Mouse (Mus musculus): ENCODE data around the gene Terb1. TPM values are rescaled to one million over a fixed set of nuclear protein-coding genes. Genes with fewer than 3 reads are reported as not detected.

Terb1 gene
- polyA plus RNA-seq, 1 experiment from 2014 or later, result 0.41 TPM

DNA sequence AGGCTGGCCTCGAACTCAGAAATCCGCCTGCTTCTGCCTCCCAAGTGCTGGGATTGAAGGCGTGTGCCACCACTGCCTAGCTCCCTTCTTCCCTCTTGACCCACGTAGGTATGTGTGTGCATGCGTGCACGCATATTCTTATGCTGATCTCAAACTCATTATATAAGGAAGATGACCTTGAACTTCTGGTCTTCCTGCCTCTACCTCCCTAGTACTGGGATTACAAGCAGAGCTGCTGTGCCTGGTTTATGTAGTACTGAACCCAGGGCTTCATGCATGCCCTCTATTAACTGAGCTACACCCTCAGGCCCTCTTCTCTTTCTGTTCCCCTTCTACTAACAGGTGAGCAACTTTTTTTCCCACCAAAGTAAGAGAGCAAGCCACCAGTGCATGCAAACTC, 77.1 kb downstream of the Terb1 start:
- Histone ChIP-seq H3K4me2 (replicated peaks) (no peak overlapping the region), H3K4me1 (replicated peaks) (0 out of 2 replicates have a peak, but pooled peaks cover 4% of the 10 kb centered on the region), H3K9ac (no peak overlapping the region), H3K27ac (no peak overlapping the region), H3K9me3 (no peaks in the 10 kb centered on the region), H3K4me3 (replicated peaks) (no peak overlapping the region), H3K27me3 (replicated peaks) (no peaks in the 10 kb centered on the region), H3K36me3 (peaks cover 46% of the 10 kb centered on the region)
- WGBS, result over 99% methylated on average over 6 of the region's 6 CpGs
- no peak for ATAC-seq

DNA sequence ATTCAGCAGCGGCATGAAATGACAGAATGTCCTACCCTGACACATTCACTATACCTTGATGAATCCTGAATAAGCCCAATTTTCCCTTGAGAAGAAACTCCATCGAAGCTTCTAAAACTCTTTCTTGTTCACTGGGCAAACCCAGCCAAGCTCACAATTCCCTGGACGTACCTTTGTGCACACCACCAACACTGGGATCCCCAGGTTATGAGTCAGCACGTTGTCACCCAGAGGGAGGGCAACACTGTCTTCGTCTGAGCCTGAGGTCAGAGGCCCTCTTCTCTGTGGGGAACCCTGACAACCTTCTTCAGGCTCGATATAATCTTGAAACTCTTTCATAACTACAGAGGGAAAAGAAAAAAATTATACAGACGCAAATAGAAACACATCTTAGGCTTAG, 79.5 kb downstream of the Terb1 start:
- ATAC-seq, result no peak
- H3K4me2 ChIP-seq (replicated peaks), result no peak overlapping the region
- WGBS, result 92% methylated on average over 7 of the region's 7 CpGs
- no peaks in the 10 kb centered on the region for H3K27me3 ChIP-seq (replicated peaks)
- H3K36me3 ChIP-seq, result peaks cover 51% of the 10 kb centered on the region
- no peak overlapping the region for H3K9ac ChIP-seq
- H3K4me3 ChIP-seq (replicated peaks), result no peak overlapping the region
- H3K9me3 ChIP-seq, result no peaks in the 10 kb centered on the region
- H3K27ac ChIP-seq, result no peak overlapping the region
- H3K4me1 ChIP-seq (replicated peaks), result no peaks in the 10 kb centered on the region

DNA sequence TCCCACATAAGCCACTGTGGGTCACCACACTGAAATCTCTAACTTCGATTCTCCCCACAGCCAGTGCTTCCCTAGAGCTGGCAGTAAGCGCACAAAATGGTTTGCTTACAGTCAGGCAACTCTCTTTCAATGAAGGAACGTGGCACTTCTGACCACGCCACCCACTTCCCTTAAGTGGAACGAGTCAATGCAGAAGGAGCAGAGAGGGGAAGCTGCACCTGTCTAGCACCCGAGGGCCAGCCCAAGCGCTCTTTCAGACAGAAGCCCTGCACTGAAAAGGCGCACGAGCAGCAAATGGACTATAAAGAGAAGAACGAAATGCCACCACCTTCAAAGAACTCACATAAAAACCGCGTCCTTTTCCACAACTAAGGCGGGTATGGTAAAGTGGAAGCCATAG, 82.0 kb downstream of the Terb1 start:
- no peak for ATAC-seq
- Histone ChIP-seq H3K9ac (no peak overlapping the region), H3K4me3 (replicated peaks) (no peak overlapping the region), H3K27ac (no peak overlapping the region), H3K36me3 (peaks cover 56% of the 10 kb centered on the region), H3K9me3 (no peaks in the 10 kb centered on the region), H3K4me2 (replicated peaks) (no peak overlapping the region), H3K27me3 (replicated peaks) (no peaks in the 10 kb centered on the region), H3K4me1 (replicated peaks) (no peaks in the 10 kb centered on the region)
- WGBS, result 93% methylated on average over 13 of the region's 13 CpGs

GRCm38 (mm10) chr8:104422313-104422712, 87.4 kb downstream of the Terb1 start:
- H3K27me3 ChIP-seq (replicated peaks), result no peaks in the 10 kb centered on the region
- peaks cover 54% of the 10 kb centered on the region for H3K36me3 ChIP-seq
- H3K9me3 ChIP-seq, result no peaks in the 10 kb centered on the region
- WGBS, result 88% methylated on average over 6 of the region's 6 CpGs
- H3K4me3 ChIP-seq (replicated peaks), result no peak overlapping the region
- H3K9ac ChIP-seq, result no peak overlapping the region
- no peak overlapping the region for H3K4me2 ChIP-seq (replicated peaks)
- no peak overlapping the region for H3K27ac ChIP-seq
- no peak for ATAC-seq
- no peaks in the 10 kb centered on the region for H3K4me1 ChIP-seq (replicated peaks)

DNA sequence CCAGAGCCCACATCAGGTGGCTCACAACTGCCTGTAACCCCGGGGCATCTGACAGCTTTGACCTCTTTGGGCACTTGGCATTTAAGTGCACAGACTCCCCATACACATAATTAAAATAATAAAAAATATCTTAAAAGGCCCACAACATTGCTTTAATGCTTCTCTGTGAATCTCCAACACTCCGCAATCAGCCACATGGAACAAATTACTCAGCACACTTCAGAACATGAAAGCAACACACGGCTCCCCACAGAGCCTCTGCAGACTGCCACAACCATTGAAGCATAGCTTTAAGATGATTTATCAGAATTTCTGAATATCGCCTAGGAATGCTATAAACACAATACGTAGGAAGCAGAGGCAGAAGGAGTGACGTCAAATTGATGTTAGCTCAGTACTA, 93.7 kb downstream of the Terb1 start:
- H3K9me3 ChIP-seq, result no peaks in the 10 kb centered on the region
- WGBS, result 81% methylated on average over 6 of the region's 6 CpGs
- H3K27ac ChIP-seq, result no peak overlapping the region
- no peak overlapping the region for H3K4me3 ChIP-seq (replicated peaks)
- H3K4me2 ChIP-seq (replicated peaks), result no peak overlapping the region
- H3K36me3 ChIP-seq, result peaks cover 14% of the 10 kb centered on the region
- no peak for ATAC-seq
- peaks cover 10% of the 10 kb centered on the region; the same call in 1 of the 2 replicates for H3K4me1 ChIP-seq (replicated peaks)
- no peak overlapping the region for H3K9ac ChIP-seq
- H3K27me3 ChIP-seq (replicated peaks), result no peaks in the 10 kb centered on the region

DNA sequence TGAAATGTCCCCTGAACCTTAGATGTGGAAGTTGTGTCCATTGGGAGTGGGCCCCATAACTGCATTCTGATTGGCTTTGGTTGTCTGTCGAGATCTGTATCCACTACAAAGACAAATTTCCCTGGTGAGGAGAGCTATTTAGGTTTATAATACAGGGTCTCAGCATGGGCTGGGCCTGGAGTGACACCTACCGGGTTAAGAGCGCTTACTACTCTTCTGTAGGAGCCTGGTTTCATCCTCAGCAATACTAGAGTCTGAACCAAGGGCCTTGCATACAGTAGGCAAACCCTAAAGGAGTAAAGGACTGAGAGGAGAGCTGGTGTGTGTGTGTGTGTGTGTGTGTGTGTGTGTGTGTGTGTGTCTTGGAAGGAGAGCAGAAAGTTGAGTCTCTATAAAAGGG, 95.5 kb downstream of the Terb1 start:
- H3K36me3 ChIP-seq, result peaks cover 9% of the 10 kb centered on the region
- H3K9me3 ChIP-seq, result no peaks in the 10 kb centered on the region
- H3K4me1 ChIP-seq (replicated peaks), result peaks cover 10% of the 10 kb centered on the region; the same call in 1 of the 2 replicates
- ATAC-seq, result 0 out of 2 replicates have a peak, but pooled peaks have one; percentile 24
- no peak overlapping the region for H3K4me2 ChIP-seq (replicated peaks)
- no peak overlapping the region for H3K9ac ChIP-seq
- no peak overlapping the region for H3K4me3 ChIP-seq (replicated peaks)
- H3K27ac ChIP-seq, result no peak overlapping the region
- 66% methylated on average over 3 of the region's 3 CpGs for WGBS
- no peaks in the 10 kb centered on the region for H3K27me3 ChIP-seq (replicated peaks)

GRCm38 (mm10) chr8:104413770-104414169, 95.9 kb downstream of the Terb1 start:
- Histone ChIP-seq H3K4me2 (replicated peaks) (no peak overlapping the region), H3K27me3 (replicated peaks) (no peaks in the 10 kb centered on the region), H3K4me3 (replicated peaks) (no peak overlapping the region), H3K9ac (no peak overlapping the region), H3K27ac (0 out of 2 replicates have a peak overlapping the region, but pooled peaks have one; percentile 13), H3K4me1 (replicated peaks) (peaks cover 10% of the 10 kb centered on the region; the same call in 1 of the 2 replicates), H3K36me3 (peaks cover 9% of the 10 kb centered on the region), H3K9me3 (no peaks in the 10 kb centered on the region)
- WGBS, result 64% methylated on average over 4 of the region's 4 CpGs
- no peak for ATAC-seq

- H3K36me3 ChIP-seq, result peaks cover 5% of the 10 kb centered on the region
Measured at GRCm38 (mm10) chr8:104412805-104413532, 96.7 kb downstream of the Terb1 start.

GRCm38 (mm10) chr8:104411972-104412371, 97.7 kb downstream of the Terb1 start:
- ATAC-seq, result no peak
- WGBS, result 70% methylated on average over 3 of the region's 3 CpGs
- Histone ChIP-seq H3K9me3 (no peaks in the 10 kb centered on the region), H3K4me1 (replicated peaks) (peaks cover 10% of the 10 kb centered on the region; the same call in 1 of the 2 replicates), H3K9ac (no peak overlapping the region), H3K36me3 (no peaks in the 10 kb centered on the region), H3K4me2 (replicated peaks) (no peak overlapping the region), H3K27ac (no peak overlapping the region), H3K4me3 (replicated peaks) (no peak overlapping the region), H3K27me3 (replicated peaks) (no peaks in the 10 kb centered on the region)

More at GRCm38 (mm10) chr8:104412805-104413532, 96.7 kb downstream of the Terb1 start:
- peak; percentile 59 for ATAC-seq
- Histone ChIP-seq H3K4me2 (replicated peaks) (no peak overlapping the region), H3K9me3 (no peaks in the 10 kb centered on the region), H3K27me3 (replicated peaks) (no peaks in the 10 kb centered on the region), H3K27ac (peak overlapping the region; percentile 19; the same call in 1 of the 2 replicates), H3K9ac (no peak overlapping the region), H3K4me3 (replicated peaks) (no peak overlapping the region), H3K4me1 (replicated peaks) (peaks cover 10% of the 10 kb centered on the region; the same call in 1 of the 2 replicates)
- WGBS, result 40% methylated on average over 7 of the region's 7 CpGs

DNA sequence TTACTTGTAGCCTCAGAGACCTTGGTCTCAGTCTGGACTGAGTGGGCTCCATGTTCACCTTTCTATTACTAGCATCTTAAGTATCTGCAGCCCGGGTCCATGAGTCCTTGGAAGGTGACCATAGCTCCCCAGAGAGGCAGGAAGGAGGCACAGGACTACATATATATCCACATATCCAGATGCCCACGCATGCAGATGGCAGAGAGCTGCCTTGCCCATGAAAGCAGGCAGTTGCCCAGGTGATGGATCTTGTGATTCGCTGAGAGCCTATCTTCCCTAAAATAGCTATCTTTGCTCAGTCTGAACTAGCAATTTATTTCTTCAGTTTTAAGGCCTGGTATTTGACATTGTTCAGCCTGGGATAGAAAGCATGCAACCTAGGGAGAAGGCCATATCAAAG, 98.2 kb downstream of the Terb1 start:
- Histone ChIP-seq H3K9ac (no peak overlapping the region), H3K4me3 (replicated peaks) (no peak overlapping the region), H3K27ac (no peak overlapping the region), H3K9me3 (no peaks in the 10 kb centered on the region), H3K36me3 (no peaks in the 10 kb centered on the region), H3K4me1 (replicated peaks) (peaks cover 10% of the 10 kb centered on the region; the same call in 1 of the 2 replicates), H3K27me3 (replicated peaks) (no peaks in the 10 kb centered on the region), H3K4me2 (replicated peaks) (no peak overlapping the region)
- 91% methylated on average over 3 of the region's 3 CpGs for WGBS
- ATAC-seq, result no peak

GRCm38 (mm10) chr8:104410628-104411273, 99.0 kb downstream of the Terb1 start:
- 67% methylated on average over 7 of the region's 7 CpGs for WGBS
- H3K9me3 ChIP-seq, result no peaks in the 10 kb centered on the region
- peaks cover 10% of the 10 kb centered on the region; the same call in 1 of the 2 replicates for H3K4me1 ChIP-seq (replicated peaks)
- H3K36me3 ChIP-seq, result no peaks in the 10 kb centered on the region
- no peak overlapping the region for H3K4me2 ChIP-seq (replicated peaks)
- no peak overlapping the region for H3K9ac ChIP-seq
- ATAC-seq, result no peak
- H3K27ac ChIP-seq, result no peak overlapping the region
- no peak overlapping the region for H3K4me3 ChIP-seq (replicated peaks)
- no peaks in the 10 kb centered on the region for H3K27me3 ChIP-seq (replicated peaks)

DNA sequence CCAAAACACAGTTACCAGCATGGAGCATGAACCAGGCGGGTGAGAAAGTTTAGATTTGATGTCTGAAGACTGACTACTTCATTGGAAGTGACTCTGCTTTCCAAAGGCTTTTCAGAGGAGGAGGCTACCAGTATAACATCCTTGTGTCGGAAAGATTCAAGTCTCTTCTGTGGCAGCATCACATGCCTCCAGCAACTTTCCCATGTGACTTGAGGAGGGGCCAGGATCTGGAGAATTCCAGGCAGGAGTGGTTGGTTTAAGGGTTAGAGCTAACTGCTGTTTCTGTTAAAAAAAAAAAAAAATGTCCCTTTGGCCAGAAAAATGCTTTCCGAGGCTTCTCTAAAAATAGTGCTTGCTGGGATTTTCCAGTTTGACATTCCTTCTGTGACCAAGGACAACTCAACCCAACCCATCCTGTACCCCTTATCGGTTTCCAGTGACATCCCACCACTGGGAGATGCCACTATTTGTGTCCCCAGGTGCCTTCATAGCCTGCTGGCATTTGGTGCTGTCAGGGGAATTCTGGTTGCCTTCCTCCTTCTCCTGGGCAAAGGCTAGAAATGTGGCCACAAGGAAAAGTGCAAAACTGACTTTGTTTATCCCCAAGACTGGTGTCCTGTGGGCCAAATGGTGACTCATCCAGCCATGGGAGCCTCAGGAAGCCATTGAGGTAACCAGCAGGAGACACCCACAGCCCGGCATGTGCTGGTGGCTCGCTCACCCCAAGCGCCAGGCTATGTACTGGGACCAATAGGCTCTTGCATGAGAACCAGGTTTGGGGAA, 101.2 kb downstream of the Terb1 start:
- Histone ChIP-seq H3K9me3 (no peaks in the 10 kb centered on the region), H3K4me2 (replicated peaks) (no peak overlapping the region), H3K4me1 (replicated peaks) (peaks cover 6% of the 10 kb centered on the region), H3K27ac (no peak overlapping the region), H3K4me3 (replicated peaks) (no peak overlapping the region), H3K27me3 (replicated peaks) (no peaks in the 10 kb centered on the region), H3K9ac (no peak overlapping the region), H3K36me3 (no peaks in the 10 kb centered on the region)
- 85% methylated on average over 7 of the region's 7 CpGs for WGBS
- ATAC-seq, result no peak
